Mouse (Mus musculus) heart, adult 11 months (tissue): ENCODE data around the gene Rala.
A peak's percentile ranks its signal among the peaks of the same experiment; 100 is the strongest.

Experiments used
- DNase-seq: peaks from one replicate; pipeline ENCODE4 v3.0.0; 2022

The Rala gene

DNA sequence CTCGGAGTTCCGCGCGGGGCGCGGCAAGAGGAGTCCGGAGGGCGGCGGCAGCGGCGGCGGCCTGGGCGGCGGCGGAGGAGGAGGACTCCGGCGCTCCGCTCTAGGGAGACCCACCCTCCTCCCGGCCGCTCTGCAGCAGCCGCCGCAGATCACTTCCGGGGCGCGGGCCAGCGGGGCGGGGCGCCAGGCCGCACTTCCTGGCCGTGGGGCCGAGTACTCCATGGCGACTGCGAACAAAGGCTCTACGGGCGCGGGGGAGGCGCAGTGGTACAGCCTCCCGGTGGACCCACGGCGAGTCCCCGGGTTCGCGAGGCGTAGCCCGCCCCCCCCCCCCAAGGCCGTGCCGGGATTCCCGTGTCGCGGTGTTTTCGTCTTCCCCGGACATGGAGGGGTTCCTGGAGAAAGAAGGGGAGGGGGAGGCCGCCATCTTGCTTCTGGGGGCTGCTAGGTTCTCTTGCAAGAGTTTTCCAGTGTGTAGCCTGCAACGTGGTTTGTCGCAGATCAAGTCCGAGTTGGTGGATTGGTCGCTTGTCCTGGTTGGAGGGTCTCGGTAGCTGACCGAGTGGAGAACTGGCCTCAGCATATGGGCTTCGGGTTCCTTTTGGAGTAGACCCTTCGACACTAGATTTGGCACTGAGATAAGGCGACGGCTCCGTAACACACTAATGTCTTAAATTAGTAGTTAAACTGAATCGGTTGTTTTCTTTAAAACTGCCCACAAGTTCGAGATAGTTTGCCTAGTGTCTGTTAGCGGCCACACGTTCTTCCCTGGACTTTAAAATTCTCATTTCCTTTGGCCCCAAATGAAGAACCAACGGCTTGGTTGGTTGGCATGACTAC is at the start of gene Rala:
Gene Rala (minus strand): TSS at position 162 of the 840 bp plus-strand sequence.
- peak; percentile 99 for DNase-seq

DNA sequence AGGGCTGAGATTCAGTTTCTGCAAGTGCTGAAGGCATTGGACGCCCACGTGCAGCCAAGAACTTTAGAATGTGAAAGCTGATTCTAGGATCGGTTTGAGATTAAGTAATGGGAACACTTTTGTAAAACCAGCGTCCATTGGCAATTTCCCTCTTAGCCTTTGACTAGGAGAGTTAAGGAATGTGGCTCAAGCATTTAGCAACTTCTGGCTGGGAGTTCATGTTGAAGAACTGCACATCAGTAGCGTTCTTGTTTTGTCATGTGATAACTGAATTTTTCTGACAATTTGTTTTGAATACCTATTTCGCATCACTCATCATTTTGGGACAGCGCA is 49.4 kb upstream of the Rala start:
- no peak for DNase-seq

DNA sequence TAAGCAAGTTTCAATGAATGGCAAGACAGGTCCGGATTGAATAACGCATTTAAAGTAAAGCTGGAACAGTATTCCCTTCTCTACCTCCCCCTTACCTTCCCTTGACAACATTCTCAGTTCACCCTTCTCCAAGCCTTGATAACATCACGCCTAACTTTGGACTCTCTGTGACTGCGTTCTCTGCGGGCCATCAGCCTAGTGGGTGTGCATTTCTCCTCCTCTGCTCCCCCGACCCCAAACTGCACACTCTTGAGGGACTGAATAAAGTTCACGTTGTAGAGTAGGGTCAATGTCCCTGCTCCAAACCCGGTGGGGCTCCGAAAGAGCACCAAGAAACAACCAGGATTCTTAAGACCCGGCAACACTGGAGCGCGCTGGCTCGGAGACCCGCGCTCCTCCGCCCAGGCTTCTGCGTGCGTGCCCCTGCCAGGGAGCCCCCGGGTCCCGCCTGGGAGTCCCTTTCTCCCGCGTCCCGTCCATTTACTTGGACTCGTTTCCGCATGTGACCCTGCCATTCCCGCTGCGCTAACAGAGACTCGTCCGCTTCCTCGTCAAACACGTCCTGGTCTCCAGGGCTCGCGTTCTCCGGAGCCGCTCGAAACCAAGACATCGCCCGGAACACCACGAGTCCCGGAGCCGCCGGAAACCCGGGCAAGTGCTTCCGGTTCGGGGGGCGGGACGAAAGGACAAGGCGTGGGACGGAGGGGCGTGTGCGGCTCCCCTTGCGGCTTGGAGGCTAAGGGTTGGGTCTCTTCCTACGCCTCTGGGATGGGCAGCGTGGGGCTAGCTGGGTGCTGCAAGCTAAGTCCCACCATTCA is 48.9 kb upstream of the Rala start, which contains the start of gene Yae1d1:
Gene Yae1d1 (minus strand): TSS at position 653 of the 818 bp plus-strand sequence.
- DNase-seq: peak; percentile 98

DNA sequence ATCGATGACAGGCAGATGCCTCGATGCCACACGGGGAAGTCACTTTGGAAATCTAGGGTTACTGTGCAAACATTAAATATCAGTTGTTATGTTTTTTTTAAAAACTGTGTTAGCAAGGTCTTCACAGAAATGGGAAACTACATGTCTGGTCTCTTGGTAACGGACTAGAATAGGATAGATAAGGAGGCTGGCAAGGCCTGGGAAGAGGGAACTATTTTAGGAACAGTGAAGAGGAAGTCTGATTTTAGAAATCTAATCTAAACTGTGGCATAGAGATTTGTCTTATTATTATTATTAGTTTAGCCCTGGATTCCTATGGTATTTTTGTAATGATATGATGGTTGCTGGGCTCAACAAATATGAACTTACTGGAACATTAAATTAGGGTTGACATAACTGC is 48.0 kb upstream of the Rala start:
- no peak for DNase-seq

DNA sequence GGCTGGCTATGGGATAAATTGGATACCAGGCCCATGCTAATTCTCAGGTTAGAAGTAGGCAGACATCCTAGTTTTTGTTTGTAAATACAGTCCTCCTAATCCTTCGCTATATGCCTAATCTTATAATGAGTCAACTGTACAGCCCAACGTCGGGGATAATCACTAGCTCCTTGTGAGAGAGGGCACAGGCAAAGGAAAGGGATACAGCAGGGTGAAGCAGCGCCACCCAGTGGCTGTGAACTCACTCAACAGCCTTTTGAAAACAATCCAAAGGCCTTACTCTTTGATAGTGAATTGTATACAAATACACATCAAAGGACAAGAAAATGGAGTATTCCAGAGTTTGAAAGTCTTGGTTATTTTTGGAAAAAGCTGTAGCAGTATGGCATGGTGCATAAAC is 39.2 kb upstream of the Rala start:
- no peak for DNase-seq

DNA sequence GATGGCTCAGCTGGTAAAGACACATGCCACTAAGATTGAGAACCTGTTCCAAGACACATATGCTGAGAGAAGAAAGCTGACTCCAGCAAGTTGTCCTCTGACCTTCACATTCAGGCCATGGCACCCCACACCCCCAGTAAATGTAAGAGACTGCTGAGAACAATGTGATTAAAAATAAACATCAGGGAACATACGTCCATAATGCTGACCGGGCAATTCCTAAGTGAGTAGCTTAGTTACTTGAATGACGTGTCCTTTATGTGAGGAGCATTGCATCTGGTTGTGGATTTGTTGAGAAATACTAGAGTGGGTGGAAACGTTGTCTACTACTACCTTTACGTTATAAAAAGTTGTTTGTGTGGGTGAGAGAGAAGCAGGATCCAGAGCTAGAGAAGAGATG is 38.6 kb upstream of the Rala start:
- no peak for DNase-seq

DNA sequence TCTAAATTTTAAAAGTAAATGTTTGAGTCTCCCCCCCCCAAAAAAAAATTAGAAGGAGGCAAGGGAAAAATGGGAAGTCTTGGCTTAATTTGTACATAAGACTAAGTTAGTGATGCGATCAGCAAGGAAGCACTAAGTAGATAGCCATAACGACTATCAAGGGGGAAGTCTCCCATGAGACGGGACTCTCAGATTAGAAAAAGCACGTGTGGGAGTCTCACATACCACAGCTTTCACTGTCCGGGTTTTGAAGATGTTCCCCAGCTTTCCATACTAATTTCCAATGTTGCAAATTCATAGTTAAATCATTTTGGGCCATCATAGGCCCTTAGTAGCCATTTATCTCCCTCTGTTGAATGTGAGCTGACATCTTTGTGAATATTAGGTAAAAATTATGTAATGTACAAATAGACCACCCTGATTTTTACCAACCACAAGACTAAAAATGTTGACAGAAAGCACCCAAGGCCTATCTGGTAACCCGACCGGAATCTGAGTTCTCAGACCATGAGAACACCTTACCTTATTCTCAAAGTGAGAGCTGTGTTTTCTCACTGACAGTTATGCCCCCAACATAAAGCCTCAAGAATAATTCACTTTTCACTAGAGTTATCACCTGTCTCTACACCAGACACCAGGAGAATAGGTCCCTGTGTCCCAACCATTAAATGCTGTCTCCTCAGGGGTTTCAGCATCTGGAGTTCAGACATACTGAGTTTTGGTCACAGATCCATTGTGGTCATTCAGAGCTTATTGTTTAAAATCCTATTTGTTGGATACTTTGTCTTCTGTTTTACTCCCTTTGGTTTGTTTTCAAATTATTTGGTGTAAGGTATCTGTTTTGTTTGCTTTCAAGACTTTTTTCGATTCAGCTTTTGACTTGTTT is 33.1 kb upstream of the Rala start:
- no peak for DNase-seq

DNA sequence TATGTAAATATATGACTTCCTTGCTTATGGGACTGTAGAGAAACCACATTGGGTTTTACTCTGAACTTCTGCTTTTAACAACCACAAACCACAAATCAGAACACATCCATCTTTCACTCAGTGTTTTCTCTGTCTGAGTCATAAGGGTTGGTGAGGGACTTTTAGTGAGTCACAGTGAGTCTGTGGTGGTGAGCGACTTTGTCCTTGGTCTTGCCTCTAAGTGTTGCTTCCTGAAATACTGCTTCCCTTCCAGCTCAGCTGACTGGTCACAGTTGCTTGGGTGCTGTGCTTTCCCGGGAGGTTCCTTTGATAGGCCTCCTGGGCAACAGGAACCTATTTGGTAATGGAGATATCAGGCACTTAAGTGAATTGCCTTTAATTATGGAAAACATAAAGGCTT is 31.9 kb upstream of the Rala start:
- peak; percentile 96 for DNase-seq

DNA sequence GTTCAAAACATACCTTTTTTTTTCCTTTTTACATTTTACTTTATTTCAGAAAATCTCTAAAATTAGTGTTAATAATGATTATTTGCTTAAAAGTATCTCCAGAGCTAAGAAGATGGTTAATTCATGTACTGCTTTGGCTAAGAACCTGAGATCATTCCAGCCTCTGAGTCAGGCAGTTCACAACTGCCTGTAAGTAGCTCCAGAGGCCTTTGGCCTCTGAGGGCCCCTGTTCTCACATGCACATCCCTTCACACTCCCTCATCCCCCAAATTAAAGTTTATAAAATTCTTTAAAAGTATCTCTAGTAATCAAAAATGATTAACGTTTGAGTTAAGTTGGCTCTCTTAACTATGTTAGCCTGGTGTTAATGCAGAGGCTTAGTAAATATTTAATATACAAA is 31.4 kb upstream of the Rala start:
- no peak for DNase-seq

DNA sequence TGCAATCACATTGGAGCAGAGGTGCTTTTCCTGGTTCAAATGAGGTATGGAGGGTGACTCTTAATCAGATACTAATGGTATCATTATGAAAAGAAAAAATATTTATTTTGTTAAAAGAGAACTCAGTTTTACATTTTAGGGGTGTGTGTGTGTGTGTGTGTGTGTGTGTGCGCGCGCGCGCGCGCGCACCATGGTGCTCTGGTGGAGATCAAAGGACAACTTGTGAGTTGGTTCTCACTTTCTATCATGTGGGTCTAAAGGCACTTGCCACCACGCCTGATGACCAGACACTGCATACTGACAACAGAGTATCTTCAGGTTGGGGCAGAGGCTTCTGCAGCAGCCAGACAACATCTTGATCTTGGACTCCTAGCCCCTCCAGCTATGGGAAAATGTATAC is 30.7 kb upstream of the Rala start:
- no peak for DNase-seq

DNA sequence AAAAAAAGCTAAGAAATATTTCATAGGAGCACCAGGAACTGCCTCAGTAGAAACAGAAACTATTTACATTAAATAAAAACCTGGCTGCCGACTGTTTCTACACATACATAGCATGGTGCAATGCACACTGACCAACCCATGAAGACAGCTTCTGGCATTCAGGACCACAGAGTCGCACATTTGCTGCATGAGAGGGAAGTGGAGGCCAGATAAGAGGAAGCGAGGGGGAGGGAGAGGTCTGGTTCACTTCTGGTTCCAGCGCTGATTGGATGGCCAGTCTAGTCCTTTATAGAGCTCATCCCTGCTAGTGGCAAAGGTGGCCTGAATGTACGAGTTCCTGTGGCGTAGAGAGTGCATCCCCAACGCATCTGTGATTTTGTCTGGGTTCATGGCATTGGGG is 16.6 kb upstream of the Rala start:
- DNase-seq: peak; percentile 85

DNA sequence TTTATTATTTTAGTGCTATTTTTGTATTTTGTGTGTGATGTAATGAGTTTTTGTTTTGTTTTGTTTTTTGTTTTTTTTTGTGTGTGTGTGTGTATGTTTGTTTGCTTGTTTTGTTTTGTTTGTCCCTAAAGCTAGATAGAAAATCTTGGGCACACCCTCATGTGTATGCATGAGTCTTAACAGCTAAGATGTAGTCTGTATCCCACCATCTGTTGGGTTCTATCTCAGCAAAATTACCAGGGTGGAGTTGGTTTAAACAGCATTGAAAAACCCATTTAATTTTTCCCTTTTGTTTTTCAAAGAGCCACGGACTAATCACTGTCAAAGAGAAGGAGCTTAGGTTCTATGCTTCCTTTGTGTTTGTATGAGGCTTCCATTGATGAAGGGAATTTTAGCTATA is 10.2 kb upstream of the Rala start:
- no peak for DNase-seq

DNA sequence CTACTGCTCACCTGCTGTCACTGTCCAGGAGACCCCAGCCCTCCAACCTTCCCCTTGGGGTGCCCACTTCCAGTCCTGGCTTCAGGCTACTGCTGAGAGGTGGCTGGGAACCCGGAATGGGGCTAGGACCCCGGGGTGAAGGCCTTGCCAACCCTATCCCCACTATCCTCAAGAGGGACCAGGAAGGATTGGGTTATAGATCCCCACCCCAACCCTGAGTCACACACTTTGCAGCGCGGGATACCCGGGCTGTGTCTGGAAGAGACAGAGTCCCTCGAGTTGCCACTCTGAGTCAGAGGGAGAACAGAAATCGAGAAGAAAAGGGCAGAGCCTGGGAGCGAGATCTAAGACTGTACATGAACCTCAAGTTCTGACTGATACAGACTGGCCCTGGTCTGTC is 6.5 kb upstream of the Rala start:
- DNase-seq: peak; percentile 85

DNA sequence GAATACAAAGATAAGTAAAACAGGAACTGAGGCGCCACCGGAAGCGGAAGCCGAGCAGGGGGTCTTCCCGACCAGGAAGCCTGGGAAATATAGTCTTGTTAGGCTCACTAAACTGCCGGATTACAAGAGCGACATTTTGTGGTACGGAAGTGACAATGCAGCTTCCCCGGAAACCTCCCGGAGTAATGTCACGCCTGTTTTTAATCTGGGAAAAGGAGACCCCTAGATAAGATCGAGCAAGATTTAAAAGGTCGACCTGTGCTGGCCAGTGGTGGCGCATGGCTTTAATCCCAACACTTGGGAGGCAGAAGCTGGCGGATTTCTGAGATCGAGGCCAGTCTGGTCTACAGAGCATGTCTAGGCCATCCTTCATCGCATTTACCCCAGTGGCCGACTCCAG is 5.5 kb upstream of the Rala start:
- DNase-seq: peak; percentile 71

DNA sequence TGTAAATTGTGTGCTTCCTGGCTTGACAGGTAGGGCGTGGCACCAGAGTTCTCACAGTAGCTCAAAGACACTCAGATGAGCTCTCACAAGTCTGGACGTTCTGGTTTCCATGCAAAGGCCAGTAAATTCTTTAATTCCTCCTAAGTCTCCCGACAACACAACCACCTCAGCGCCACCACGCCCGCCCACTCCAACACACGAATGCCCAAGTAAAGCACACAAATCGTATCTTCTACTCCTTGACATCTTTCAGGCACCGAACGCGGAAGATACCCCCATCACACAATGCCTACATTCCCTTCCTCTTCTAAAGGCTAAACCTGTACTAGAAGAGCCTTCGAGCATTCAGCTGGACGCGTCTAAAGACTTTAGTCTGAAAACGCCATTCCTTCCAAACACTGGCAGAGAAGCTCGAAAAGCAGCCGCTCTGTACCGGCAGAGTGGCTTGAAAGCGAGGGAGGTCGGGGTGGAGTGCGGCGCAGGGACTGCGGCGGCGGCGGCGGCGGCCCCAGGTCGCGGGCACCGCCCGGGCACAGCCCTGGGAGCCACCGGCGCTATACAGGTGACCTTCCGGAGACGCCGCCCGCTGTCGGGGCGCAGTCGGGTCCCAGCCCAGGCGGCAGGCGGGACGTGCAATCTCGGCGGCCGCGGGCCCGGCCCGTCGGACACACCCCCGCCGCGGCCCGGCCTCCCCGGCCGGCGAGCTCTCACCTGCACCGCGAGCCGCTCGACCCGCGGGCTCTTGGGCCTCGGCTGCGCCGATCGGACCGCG is 547 bp downstream of the Rala start:
- DNase-seq: peak; percentile 74

DNA sequence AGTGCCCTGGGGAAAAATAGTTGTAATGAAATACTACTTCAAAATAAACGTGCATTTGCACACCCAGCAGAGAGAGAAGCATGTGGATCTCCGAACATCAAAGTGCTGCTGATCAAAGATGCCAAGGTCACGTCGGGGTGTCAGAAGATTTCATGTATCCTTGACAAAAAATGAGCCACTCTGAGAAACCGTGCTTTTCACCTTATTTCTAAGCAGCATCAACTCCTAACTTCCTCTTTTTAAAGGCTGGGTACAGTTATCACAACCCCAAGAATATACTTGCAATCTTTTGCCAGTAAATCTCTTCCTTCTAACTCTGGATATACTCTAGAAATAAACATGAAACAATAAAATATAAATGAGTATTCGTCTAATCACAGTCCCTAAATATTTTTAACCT is 1.7 kb downstream of the Rala start:
- DNase-seq: no peak

DNA sequence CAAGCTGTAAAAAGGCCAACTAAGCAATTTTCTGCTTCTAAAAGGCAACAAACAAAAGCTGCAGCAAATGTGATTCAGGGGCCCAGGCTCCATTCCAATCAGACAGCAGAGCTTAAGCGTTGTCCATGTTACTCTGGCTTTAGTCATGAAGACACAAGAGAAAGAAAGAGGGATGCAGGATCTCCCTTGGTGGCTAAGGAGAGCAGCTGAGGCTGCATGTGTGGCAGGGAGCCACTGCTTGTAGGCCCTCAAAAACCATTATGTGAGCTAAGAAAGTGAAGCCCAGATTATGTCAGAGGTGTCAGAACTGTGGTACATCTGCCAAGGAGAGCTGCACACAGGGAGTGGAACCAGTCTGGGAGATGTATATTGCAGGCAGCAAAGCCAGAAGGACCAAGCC is 36.7 kb downstream of the Rala start:
- peak; percentile 56 for DNase-seq

DNA sequence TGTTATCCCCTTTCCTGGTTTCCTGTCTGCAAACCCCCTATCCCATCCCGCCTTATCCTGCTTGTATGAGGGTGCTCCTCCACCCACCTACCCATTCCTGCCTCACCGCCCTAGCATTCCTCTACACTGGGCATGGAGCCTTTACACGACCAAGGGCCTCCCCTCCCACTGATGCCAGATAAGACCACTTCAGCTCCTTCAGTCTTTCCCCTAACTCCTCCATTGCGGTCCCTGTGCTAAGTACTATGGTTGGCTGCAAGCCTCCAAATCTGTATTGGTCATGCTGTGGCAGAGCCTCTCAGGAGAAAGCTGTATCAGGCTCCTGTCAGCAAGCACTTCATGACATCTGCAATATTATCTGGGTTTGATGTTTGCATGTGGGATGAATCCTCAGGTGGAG is 42.6 kb downstream of the Rala start:
- DNase-seq: peak; percentile 68

DNA sequence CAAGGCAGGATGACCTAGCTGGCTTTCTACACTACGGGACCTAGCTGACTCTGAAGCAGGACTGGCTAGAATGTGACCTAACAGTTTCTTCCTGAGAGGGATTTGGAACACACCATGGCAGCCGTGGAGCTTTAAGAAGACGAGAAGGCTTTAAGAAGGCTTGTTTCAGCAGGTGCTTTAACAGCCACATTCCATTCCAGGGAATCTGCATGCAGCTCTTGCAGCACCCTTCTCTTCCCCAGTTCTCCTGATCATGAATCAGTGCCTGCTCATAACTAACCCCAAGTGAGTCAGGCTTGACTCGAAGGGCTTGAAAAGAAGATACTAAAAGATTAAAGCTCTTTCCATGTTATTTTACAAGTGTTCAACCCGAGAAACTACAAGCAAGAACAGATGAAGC is 43.4 kb downstream of the Rala start:
- DNase-seq: peak; percentile 39

DNA sequence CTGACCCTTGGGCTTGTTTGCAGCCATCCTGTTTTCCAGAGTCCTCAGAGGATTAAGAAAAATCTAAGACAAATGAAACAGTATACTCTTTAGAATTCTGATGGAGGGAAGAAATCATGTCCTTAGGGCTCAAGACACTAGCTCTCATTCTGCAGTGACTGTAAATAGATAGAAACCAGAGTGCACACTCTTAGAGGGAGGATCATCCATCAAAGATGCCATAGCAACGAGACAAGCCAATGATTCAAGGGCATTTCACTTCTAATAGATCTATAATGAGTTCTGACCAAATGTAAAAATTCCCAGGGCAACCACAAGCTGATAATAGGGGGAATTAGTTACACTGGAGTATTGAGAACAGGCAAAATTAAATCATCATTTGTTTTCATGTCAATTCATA is 47.0 kb downstream of the Rala start:
- peak; percentile 40 for DNase-seq

DNA sequence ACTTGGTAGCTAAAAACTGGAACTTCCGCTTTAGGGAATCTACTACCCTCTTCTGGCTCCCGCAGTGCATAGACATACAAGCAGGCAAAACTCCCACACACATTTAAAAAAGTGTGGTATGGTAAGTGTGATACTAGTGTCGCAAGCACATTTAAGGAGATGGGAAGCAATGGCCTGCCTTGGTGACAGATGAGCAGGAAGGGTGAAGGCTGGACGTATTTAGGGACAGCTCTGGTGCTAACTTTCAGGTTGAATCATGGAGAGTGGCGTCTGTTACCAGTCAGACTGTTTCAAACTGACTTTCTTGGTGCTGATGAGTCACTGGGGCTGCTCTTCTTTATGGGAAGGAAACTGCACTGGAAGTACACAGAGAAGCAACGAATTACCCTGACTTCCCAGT is 52.5 kb downstream of the Rala start:
- peak; percentile 50 for DNase-seq

DNA sequence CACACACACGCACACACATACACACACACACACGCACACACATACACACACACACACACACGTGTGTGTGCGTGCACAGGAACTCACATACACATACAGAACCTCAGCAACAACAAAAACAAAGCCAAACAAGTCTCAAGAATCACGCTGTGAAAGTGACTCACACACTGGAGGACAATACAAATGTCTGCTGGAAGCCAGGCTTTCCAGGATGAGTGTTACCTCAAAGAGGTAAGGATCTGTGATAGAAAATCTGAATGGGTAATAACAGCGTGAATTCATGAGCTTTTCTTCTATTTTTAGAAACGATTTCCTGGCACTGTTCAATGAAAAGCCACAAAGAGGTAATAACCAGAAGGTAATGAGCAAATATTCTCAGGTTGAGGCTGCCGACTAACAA is 59.8 kb downstream of the Rala start:
- DNase-seq: no peak

DNA sequence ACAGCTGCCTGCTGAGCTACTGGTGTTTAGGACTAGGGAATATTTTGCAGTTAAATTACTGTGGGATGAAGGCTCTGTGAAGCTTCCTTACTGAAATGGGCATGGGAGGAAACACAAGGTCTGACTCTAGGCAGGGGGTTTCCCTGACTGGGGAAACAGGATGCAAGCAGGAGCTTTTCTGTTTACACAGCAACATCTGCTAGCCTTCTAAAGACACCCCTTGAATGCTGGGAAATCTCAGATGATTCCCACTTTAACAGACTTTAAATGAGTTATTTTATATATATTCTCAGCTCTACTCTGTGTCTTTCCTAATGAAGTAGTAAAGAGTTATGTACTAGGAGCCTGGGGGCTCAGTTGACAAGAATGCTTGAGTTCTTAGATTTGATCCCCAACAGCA is 65.0 kb downstream of the Rala start:
- DNase-seq: no peak
